Mouse (Mus musculus) heart, embryonic 15.5 days (tissue): Measurements from ENCODE around the gene Dhx57. TPM values are rescaled to one million over a fixed set of nuclear protein-coding genes. Genes with fewer than 3 reads are reported as not detected.
A peak's percentile ranks its signal among the peaks of the same experiment; 100 is the strongest.

Source experiments
- ATAC-seq: fragments of 200-750 bp; cut with Nextera tagmentation; replicated peaks from 2 replicates; pipeline ENCODE4 v1.8.0; 2017; ENCODE audit warnings: low read depth, moderate TSS enrichment; ENCODE audit not compliant: insufficient number of reproducible peaks, insufficient read depth, low FRiP score
- H3K27ac ChIP-seq: fragments of 300-500 bp; sonication (generic); 2 replicates; pipeline ENCODE4 v1.5.1; 2015; ENCODE audit warnings: mild to moderate bottlenecking, inconsistent platforms
- H3K27me3 ChIP-seq: fragments of 300-500 bp; sonication (generic); 2 replicates; pipeline ENCODE4 v1.6.1; 2015; ENCODE audit warnings: inconsistent platforms
- H3K36me3 ChIP-seq: fragments of 300-500 bp; sonication (generic); 2 replicates; pipeline ENCODE4 v1.6.1; 2015; ENCODE audit warnings: mild to moderate bottlenecking, inconsistent platforms
- H3K4me1 ChIP-seq: fragments of 300-500 bp; sonication (generic); replicated peaks from 2 replicates; pipeline ENCODE4 v1.6.1; 2015; ENCODE audit warnings: inconsistent platforms
- H3K4me2 ChIP-seq: fragments of 300-500 bp; sonication (generic); 2 replicates; pipeline ENCODE4 v1.6.1; 2015; ENCODE audit warnings: inconsistent platforms, mild to moderate bottlenecking, moderate library complexity
- H3K4me3 ChIP-seq: fragments of 300-500 bp; sonication (generic); 2 replicates; pipeline ENCODE4 v1.5.1; 2015; ENCODE audit warnings: mild to moderate bottlenecking, inconsistent platforms
- H3K9ac ChIP-seq: fragments of 300-500 bp; sonication (generic); 2 replicates; pipeline ENCODE4 v1.6.1; 2015; ENCODE audit warnings: mild to moderate bottlenecking, inconsistent platforms
- H3K9me3 ChIP-seq: fragments of 300-500 bp; sonication (generic); replicated peaks from 2 replicates; pipeline ENCODE4 v1.6.1; 2016; ENCODE audit warnings: inconsistent platforms
- WGBS: fragments of 180-500 bp; shearing (Covaris S2); methylation state at CpG from one replicate; pipeline ENCODE4 v1.1.7; 2015; ENCODE audit warnings: mixed read lengths; 5-methylcytosine and 5-hydroxymethylcytosine counted together
- polyA plus RNA-seq: library from polyadenylated mRNA; unstranded; fragments of >200 nt; fragmentation: Nextera tagmentation; extraction: Ambion mirVana; gene quantifications from 2 replicates; pipeline ENCODE4 v1.2.1, GENCODE M21; 2015

The Dhx57 gene
- polyA plus RNA-seq, result 7.4 and 9.2 TPM in 2 replicates

GRCm38 (mm10) chr17:80290074-80290657 is at the start of gene Dhx57, which contains the start of gene Morn2:
Dhx57 (minus strand) TSS chr17:80290476.
Morn2 (plus strand) TSS chr17:80290203.
- peak within 1 kb of the TSS; percentile 86 for H3K9ac ChIP-seq
- H3K4me1 ChIP-seq, result peaks cover 12% of the 10 kb centered on the region
- WGBS, result 1% methylated on average over 35 of the region's 35 CpGs
- H3K36me3 ChIP-seq, result no peaks in the 10 kb centered on the region
- peak within 1 kb of the TSS; percentile 90 for H3K4me3 ChIP-seq
- H3K9me3 ChIP-seq, result no peaks in the 10 kb centered on the region
- peak; percentile 99 for ATAC-seq
- H3K27ac ChIP-seq, result peak within 1 kb of the TSS; percentile 89
- H3K27me3 ChIP-seq, result no peaks in the 10 kb centered on the region
- peak within 1 kb of the TSS; percentile 85 for H3K4me2 ChIP-seq

DNA sequence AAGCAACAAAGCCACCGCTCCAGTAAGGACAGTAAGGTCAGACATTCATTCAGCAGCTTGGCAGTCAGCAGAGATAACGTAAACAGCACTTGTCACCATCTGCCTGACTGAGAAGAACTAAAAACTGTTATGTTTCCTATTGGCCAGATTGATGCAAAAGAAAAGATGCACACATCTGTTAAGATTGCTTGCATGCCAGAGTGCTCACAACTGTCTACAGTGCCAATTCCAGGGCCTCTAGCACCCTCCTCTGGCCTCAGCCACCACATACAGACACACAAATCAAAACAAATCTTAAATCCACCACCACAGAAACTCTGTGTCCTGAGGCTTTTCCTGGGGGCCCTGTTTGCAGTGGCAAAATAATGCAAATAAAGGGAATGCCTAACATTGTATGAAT is 42.1 kb upstream of the Dhx57 start:
- no peaks in the 10 kb centered on the region for H3K4me1 ChIP-seq
- H3K27me3 ChIP-seq, result no peaks in the 10 kb centered on the region
- ATAC-seq, result no peak
- H3K4me2 ChIP-seq, result no peak overlapping the region
- no peak overlapping the region for H3K9ac ChIP-seq
- no peak overlapping the region for H3K27ac ChIP-seq
- no peaks in the 10 kb centered on the region for H3K9me3 ChIP-seq
- 67% methylated on average over 2 of the region's 2 CpGs for WGBS
- H3K36me3 ChIP-seq, result no peaks in the 10 kb centered on the region
- H3K4me3 ChIP-seq, result no peak overlapping the region

DNA sequence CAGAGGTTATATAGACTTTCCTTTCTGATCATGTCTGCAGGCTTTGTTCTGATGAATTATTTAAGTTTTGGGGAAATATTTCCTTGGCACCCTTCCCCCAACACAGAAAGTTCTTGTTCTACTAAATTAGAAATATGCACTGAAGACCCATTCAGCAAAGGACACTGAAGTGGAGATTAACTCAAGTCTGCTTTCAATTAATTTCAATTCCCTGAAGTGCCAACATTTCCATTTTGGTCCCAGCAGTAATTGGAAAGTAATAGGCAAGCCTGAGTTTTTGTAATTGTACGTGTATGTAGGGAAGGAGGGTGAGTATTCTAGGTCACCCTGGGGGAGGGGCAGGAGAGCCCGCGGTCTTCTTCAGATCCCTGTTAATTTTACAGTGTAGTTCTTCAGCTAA is 36.2 kb upstream of the Dhx57 start:
- H3K9me3 ChIP-seq, result no peaks in the 10 kb centered on the region
- WGBS, result 80% methylated on average over 3 of the region's 3 CpGs
- no peak overlapping the region for H3K27ac ChIP-seq
- no peaks in the 10 kb centered on the region for H3K36me3 ChIP-seq
- no peak overlapping the region for H3K4me2 ChIP-seq
- H3K4me3 ChIP-seq, result no peak overlapping the region
- H3K27me3 ChIP-seq, result no peaks in the 10 kb centered on the region
- H3K4me1 ChIP-seq, result peaks cover 10% of the 10 kb centered on the region
- no peak overlapping the region for H3K9ac ChIP-seq
- ATAC-seq, result no peak

- Histone ChIP-seq H3K27me3 (no peaks in the 10 kb centered on the region), H3K27ac (no peak overlapping the region), H3K9ac (no peak overlapping the region), H3K4me2 (no peak overlapping the region), H3K9me3 (no peaks in the 10 kb centered on the region), H3K36me3 (no peaks in the 10 kb centered on the region), H3K4me1 (peaks cover 10% of the 10 kb centered on the region), H3K4me3 (no peak overlapping the region)
- 64% methylated on average over 4 of the region's 5 CpGs for WGBS
- no peak for ATAC-seq
Measured at GRCm38 (mm10) chr17:80325456-80325855, 35.2 kb upstream of the Dhx57 start.

DNA sequence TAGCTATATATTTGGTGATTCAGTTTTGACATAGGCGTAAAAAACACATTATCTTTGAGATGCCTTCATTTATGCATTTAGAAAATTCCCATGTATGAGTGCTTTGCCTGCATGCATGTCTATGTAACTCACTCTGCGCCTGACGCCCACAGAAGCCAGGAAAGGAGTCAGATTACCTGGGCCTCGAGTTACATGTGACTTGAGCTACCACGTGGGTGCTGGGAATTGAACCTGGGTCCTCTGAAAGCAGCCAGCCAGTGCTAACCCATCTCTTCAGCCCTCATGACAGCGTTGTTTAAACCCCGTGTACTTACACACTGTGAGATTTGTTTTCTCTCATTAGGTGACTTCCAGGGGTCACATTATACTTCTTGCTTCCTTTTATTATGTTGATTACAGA is 34.2 kb upstream of the Dhx57 start:
- 84% methylated on average over 7 of the region's 7 CpGs for WGBS

DNA sequence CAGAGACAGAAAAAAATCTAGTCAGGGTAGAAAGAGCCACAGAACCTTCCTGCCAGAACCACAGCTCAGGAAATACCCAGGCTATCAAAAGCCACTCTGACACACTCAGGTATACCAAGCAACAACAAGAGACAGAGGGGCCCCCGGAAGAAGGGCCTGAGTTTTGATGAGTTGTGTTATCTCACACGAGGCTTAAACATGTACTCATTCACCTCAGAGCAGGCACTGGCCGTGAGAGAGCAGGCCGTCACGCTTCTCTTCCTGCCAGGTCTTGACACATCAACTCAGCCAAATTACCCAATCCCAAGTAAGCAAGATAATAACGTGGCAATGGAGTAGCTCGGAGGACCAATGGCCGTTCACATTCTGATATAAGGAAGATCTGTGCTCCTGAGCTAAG is 33.4 kb upstream of the Dhx57 start:
- no peaks in the 10 kb centered on the region for H3K9me3 ChIP-seq
- 50% methylated on average over 8 of the region's 8 CpGs for WGBS
- H3K4me1 ChIP-seq, result peaks cover 10% of the 10 kb centered on the region
- no peak overlapping the region for H3K9ac ChIP-seq
- no peaks in the 10 kb centered on the region for H3K27me3 ChIP-seq
- no peak overlapping the region for H3K4me3 ChIP-seq
- no peak overlapping the region for H3K27ac ChIP-seq
- no peak overlapping the region for H3K4me2 ChIP-seq
- ATAC-seq, result no peak
- no peaks in the 10 kb centered on the region for H3K36me3 ChIP-seq

More for the DNA sequence above, 34.2 kb upstream of the Dhx57 start:
- H3K4me2 ChIP-seq, result no peak overlapping the region
- H3K9me3 ChIP-seq, result no peaks in the 10 kb centered on the region
- H3K27me3 ChIP-seq, result no peaks in the 10 kb centered on the region
- no peak overlapping the region for H3K27ac ChIP-seq
- no peak overlapping the region for H3K9ac ChIP-seq
- no peaks in the 10 kb centered on the region for H3K36me3 ChIP-seq
- no peak for ATAC-seq
- no peak overlapping the region for H3K4me3 ChIP-seq
- H3K4me1 ChIP-seq, result peaks cover 10% of the 10 kb centered on the region

GRCm38 (mm10) chr17:80323015-80323414 is 32.7 kb upstream of the Dhx57 start:
- no peak overlapping the region for H3K27ac ChIP-seq
- no peak overlapping the region for H3K4me2 ChIP-seq
- no peak overlapping the region for H3K4me3 ChIP-seq
- no peaks in the 10 kb centered on the region for H3K27me3 ChIP-seq
- ATAC-seq, result no peak
- peaks cover 10% of the 10 kb centered on the region for H3K4me1 ChIP-seq
- H3K9ac ChIP-seq, result no peak overlapping the region
- H3K36me3 ChIP-seq, result no peaks in the 10 kb centered on the region
- WGBS, result 76% methylated on average over 4 of the region's 4 CpGs
- no peaks in the 10 kb centered on the region for H3K9me3 ChIP-seq

GRCm38 (mm10) chr17:80322228-80322627 is 32.0 kb upstream of the Dhx57 start:
- Histone ChIP-seq H3K4me2 (no peak overlapping the region), H3K4me3 (no peak overlapping the region), H3K27me3 (no peaks in the 10 kb centered on the region), H3K36me3 (no peaks in the 10 kb centered on the region), H3K9ac (no peak overlapping the region), H3K9me3 (no peaks in the 10 kb centered on the region), H3K27ac (no peak overlapping the region), H3K4me1 (peaks cover 10% of the 10 kb centered on the region)
- ATAC-seq, result no peak
- WGBS, result 54% methylated on average over 6 of the region's 6 CpGs

GRCm38 (mm10) chr17:80312405-80312804 is 22.1 kb upstream of the Dhx57 start:
- ATAC-seq, result no peak
- no peaks in the 10 kb centered on the region for H3K27me3 ChIP-seq
- H3K36me3 ChIP-seq, result no peaks in the 10 kb centered on the region
- 78% methylated on average over 4 of the region's 4 CpGs for WGBS
- H3K4me1 ChIP-seq, result peaks cover 6% of the 10 kb centered on the region
- H3K9ac ChIP-seq, result no peak overlapping the region
- H3K27ac ChIP-seq, result no peak overlapping the region
- no peaks in the 10 kb centered on the region for H3K9me3 ChIP-seq
- H3K4me2 ChIP-seq, result no peak overlapping the region
- no peak overlapping the region for H3K4me3 ChIP-seq

DNA sequence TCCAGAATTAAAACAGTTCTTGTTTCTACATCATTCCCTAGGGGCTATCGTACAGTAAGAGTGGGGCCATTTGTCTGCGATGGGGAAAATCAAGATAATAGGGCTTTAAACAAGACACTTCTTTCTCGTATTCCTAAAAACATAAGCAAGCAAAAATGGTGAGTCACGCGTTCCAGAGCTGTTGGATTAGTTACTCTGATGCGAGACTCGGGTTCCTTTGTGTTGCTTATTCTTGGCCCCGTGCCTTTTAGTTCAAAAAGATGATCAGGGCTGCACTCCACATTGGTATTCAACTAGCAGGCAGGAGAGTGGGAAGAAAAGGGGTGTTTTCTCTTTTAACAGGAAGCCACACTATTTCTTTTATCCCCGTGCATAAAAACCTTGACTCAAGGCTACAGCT is 21.5 kb upstream of the Dhx57 start:
- Histone ChIP-seq H3K4me3 (no peak overlapping the region), H3K27me3 (no peaks in the 10 kb centered on the region), H3K9me3 (no peaks in the 10 kb centered on the region), H3K4me1 (peaks cover 6% of the 10 kb centered on the region), H3K27ac (no peak overlapping the region), H3K36me3 (no peaks in the 10 kb centered on the region), H3K4me2 (no peak overlapping the region), H3K9ac (no peak overlapping the region)
- 52% methylated on average over 9 of the region's 9 CpGs for WGBS
- no peak for ATAC-seq

DNA sequence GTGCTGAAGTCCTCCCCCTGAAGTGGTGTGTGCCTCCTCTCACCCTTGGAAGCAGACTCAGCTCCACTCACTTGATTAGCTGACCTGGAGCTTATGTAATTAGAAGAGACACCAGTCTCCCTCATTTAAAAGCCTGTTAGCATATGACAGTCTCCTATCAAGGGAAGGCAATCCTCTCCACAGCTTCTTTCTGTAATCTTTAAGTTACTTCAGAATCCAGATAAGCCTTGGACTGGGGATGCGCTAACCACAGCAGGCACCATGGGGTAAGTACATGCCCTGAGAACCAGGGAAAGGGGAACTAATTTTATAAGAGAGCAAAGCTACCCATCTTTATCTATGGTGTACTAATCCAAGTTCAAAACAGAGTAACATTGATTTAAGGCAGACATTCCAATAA is 17.0 kb upstream of the Dhx57 start, which contains the start of gene Arhgef33:
Gene Arhgef33, plus strand, starts transcription at position 157 of the 400 bp plus-strand sequence.
- no peak for ATAC-seq
- no peaks in the 10 kb centered on the region for H3K9me3 ChIP-seq
- no peaks in the 10 kb centered on the region for H3K36me3 ChIP-seq
- no peak within 1 kb of the TSS for H3K9ac ChIP-seq
- peaks cover 6% of the 10 kb centered on the region for H3K4me1 ChIP-seq
- no peak within 1 kb of the TSS for H3K27ac ChIP-seq
- WGBS, result 59% methylated on average over 1 of the region's 1 CpGs
- no peak within 1 kb of the TSS for H3K4me3 ChIP-seq
- H3K27me3 ChIP-seq, result no peaks in the 10 kb centered on the region
- H3K4me2 ChIP-seq, result no peak within 1 kb of the TSS

DNA sequence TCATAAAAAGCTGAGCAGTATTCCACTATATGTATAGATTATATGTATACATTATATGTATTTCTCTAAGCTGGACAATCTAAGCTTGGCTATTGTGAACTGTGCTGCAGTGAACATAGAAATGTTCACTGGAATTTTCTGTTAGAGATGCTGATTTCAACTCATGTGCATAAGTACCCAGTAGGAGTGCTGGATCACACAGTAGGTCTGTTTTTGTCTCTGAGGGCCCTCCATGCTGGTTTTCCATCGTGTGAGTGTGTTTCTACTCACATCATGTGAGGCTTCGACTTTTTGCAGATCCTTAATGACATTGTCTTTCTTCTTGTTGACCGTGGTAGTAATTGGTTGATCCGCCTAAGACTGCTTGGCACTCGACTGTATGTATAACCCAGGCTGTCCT is 8.6 kb upstream of the Dhx57 start:
- WGBS, result 85% methylated on average over 5 of the region's 5 CpGs

More for the DNA sequence above, 8.6 kb upstream of the Dhx57 start:
- no peak overlapping the region for H3K4me3 ChIP-seq
- H3K9ac ChIP-seq, result no peak overlapping the region
- no peaks in the 10 kb centered on the region for H3K36me3 ChIP-seq
- ATAC-seq, result no peak
- no peaks in the 10 kb centered on the region for H3K27me3 ChIP-seq
- H3K4me1 ChIP-seq, result no peaks in the 10 kb centered on the region
- no peak overlapping the region for H3K4me2 ChIP-seq
- no peak overlapping the region for H3K27ac ChIP-seq
- no peaks in the 10 kb centered on the region for H3K9me3 ChIP-seq
